Mouse (Mus musculus) limb, embryonic 15.5 days (tissue): Measurements from ENCODE around the gene Zar1. TPM values are rescaled to one million over a fixed set of nuclear protein-coding genes. Genes with fewer than 3 reads are reported as not detected.
"Not testable (repeated sequence)": the region's sequence is repeated elsewhere in the genome, so short reads cannot be mapped to it uniquely, and the experiment has no call there.

Source experiments
- ATAC-seq: fragments of 200-750 bp; cut with Nextera tagmentation; 2 replicates; pipeline ENCODE4 v1.8.0; 2017; ENCODE audit warnings: low read depth, moderate TSS enrichment; ENCODE audit not compliant: insufficient number of reproducible peaks, low FRiP score, low TSS enrichment
- H3K27ac ChIP-seq: fragments of 300-500 bp; sonication (generic); 2 replicates; pipeline ENCODE4 v1.5.1; 2015; ENCODE audit warnings: moderate library complexity, mild to moderate bottlenecking, inconsistent platforms
- H3K27me3 ChIP-seq: fragments of 300-500 bp; sonication (generic); 2 replicates; pipeline ENCODE4 v1.6.1; 2015; ENCODE audit warnings: inconsistent platforms
- H3K36me3 ChIP-seq: fragments of 300-500 bp; sonication (generic); 2 replicates; pipeline ENCODE4 v1.6.1; 2015; ENCODE audit warnings: inconsistent platforms
- H3K4me1 ChIP-seq: fragments of 300-500 bp; sonication (generic); 2 replicates; pipeline ENCODE4 v1.6.1; 2015; ENCODE audit warnings: inconsistent platforms
- H3K4me2 ChIP-seq: fragments of 300-500 bp; sonication (generic); 2 replicates; pipeline ENCODE4 v1.6.1; 2015; ENCODE audit warnings: mild to moderate bottlenecking, inconsistent platforms
- H3K4me3 ChIP-seq: fragments of 300-500 bp; sonication (generic); 2 replicates; pipeline ENCODE4 v1.5.1; 2015; ENCODE audit warnings: mild to moderate bottlenecking, inconsistent platforms
- H3K9ac ChIP-seq: fragments of 300-500 bp; sonication (generic); 2 replicates; pipeline ENCODE4 v1.6.1; 2015; ENCODE audit warnings: inconsistent platforms
- H3K9me3 ChIP-seq: fragments of 300-500 bp; sonication (generic); 2 replicates; pipeline ENCODE4 v1.6.1; 2016; ENCODE audit warnings: inconsistent platforms
- WGBS: fragments of 180-500 bp; shearing (Covaris S2); methylation state at CpG from one replicate; pipeline ENCODE4 v1.1.7; 2015; 5-methylcytosine and 5-hydroxymethylcytosine counted together
- polyA plus RNA-seq: library from polyadenylated mRNA; unstranded; fragments of >200 nt; fragmentation: Nextera tagmentation; extraction: Ambion mirVana; gene quantifications from 2 replicates; pipeline ENCODE4 v1.2.1, GENCODE M21; 2015

Gene Zar1
- polyA plus RNA-seq: 0.40 and 0.61 TPM in 2 replicates

DNA sequence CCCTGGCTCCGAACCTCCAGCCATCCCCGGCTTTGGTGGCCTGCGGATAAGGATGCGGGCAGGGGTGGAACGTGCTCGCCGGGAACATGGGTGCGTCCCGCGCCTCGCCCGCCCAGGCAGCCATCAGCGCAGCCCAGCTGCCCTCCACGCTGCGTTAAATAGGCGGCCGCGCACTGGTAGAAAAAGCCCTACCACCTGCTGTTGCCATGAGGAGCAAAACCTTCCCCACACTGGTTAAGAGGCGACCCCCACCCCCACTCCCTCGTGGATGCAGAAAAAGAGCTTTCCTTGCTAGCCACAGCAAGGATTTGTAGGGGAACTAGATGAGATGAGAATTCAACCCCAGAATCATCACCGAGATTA is at the start of gene Zar1:
Gene Zar1, minus strand, starts transcription at position 285 of the 363 bp plus-strand sequence.
- not testable (repeated sequence) for H3K36me3 ChIP-seq, H3K9ac ChIP-seq, H3K27ac ChIP-seq, H3K9me3 ChIP-seq, H3K4me1 ChIP-seq
- Histone ChIP-seq H3K27me3 (peaks cover 13% of the 10 kb centered on the region), H3K4me2 (peak within 1 kb of the TSS; percentile 70), H3K4me3 (peak within 1 kb of the TSS; percentile 40)
- 7% methylated on average over 17 of the region's 21 CpGs for WGBS
- 0 out of 2 replicates have a peak, but pooled peaks have one; percentile 24 for ATAC-seq

DNA sequence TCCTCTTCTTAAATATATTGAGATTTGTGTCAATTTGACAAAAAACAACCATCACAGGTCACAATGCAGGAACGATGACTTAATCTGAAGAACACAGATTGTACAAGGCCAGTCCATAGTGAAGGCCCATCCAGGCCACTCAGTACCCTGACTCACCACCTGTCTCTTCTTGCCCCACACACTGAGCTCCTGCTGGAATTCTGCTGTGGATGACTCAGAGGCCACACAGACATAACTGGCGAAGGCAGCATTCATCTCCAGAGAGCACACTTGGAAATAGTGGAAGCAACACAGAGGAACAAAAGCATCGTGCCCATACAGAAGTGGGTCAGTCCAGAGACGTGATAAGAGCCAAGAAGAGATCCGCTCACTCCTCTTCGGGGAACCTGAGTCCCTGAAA is 49.0 kb upstream of the Zar1 start:
- Histone ChIP-seq H3K9ac (no peak overlapping the region), H3K36me3 (no peaks in the 10 kb centered on the region), H3K4me3 (no peak overlapping the region), H3K4me1 (no peaks in the 10 kb centered on the region), H3K27me3 (no peaks in the 10 kb centered on the region), H3K4me2 (no peak overlapping the region), H3K9me3 (no peaks in the 10 kb centered on the region), H3K27ac (no peak overlapping the region)
- 84% methylated on average over 6 of the region's 6 CpGs for WGBS
- ATAC-seq: no peak

DNA sequence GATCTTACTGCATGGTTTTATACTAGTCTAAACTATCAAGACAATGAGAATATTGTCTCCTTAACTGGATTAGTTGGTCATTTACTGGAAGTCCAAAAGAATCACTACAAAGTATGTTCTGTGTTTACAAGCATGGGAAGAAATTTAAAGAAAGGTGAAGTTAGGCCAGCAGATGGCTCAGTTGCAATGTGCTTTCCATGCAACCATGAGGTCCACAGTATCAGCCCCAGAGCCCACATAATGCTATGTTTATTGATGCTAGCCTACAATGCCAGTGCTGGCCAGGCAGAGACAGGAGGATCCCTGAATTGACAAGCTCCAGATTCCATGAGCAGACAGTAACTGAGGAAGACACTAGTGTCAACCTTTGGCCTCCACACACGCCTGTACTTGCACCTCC is 40.0 kb upstream of the Zar1 start:
- Histone ChIP-seq H3K9ac (no peak overlapping the region), H3K4me3 (no peak overlapping the region), H3K4me2 (no peak overlapping the region), H3K9me3 (no peaks in the 10 kb centered on the region), H3K27me3 (no peaks in the 10 kb centered on the region), H3K4me1 (no peaks in the 10 kb centered on the region), H3K27ac (no peak overlapping the region), H3K36me3 (no peaks in the 10 kb centered on the region)
- WGBS: 81% methylated on average over 1 of the region's 1 CpGs
- ATAC-seq: no peak

DNA sequence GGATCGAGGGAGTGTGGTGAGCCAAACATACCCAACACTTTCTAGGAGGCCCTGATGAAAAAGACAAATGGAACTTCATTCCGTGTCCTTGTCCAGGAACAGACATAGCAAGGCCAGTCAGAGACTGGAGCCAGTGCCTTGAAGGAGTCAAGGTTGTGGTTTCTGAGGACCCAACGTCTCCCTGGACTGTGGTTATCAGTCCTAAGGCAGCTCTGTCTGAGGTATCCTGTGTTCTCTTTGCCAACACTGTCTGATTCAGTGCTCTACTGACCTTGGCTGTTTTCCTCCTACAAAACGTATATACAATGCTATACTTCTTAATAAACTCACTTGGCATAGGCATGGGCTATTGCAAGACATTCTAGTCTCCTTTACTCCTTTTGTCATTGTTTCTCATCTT is 36.4 kb upstream of the Zar1 start:
- Histone ChIP-seq H3K4me1 (no peaks in the 10 kb centered on the region), H3K9ac (no peak overlapping the region), H3K27ac (no peak overlapping the region), H3K27me3 (no peaks in the 10 kb centered on the region), H3K4me3 (no peak overlapping the region), H3K36me3 (no peaks in the 10 kb centered on the region), H3K9me3 (no peaks in the 10 kb centered on the region), H3K4me2 (no peak overlapping the region)
- no peak for ATAC-seq
- WGBS: 75% methylated on average over 4 of the region's 4 CpGs

DNA sequence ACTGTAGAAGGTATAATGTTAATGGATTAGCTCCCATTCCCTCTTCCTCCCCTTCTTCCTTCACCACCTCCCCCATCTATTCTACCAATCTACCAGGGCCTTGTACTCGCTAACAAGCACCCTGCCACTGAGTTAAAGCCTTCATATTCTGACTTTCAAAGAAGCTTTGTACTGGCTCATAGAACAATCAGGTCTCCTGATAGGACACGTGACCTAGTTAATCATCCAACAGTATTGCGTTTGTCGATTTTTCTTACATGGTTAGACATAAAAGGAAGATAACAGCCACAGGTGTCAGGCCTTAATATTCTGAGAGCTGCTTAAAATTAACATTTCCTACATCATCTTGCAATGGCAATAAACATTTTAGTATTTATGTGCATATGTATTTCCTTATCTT is 22.1 kb upstream of the Zar1 start:
- H3K27ac ChIP-seq: no peak overlapping the region
- no peaks in the 10 kb centered on the region for H3K36me3 ChIP-seq
- no peak overlapping the region for H3K4me2 ChIP-seq

DNA sequence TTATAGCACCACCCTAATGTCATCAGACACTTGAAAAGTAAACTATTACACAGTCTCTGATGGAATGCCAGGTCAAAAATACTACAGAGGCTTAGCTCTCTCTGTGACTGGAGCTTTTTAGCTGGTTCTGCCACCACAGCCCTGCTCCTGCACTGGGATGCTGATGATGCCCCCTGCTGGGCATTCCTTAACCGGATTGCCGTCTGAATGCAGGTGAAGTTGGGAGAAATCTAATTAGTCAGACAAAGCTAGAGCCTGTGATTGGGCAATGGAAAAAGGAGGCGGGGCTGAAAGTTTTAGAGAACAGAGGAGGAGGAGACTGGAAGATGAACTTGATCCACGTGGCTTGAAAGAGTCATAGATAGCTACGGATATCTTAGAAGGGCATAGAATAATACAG is 20.0 kb upstream of the Zar1 start:
- H3K4me3 ChIP-seq: no peak overlapping the region
- WGBS: 14% methylated on average over 5 of the region's 5 CpGs

More for the DNA sequence above, 22.1 kb upstream of the Zar1 start:
- H3K4me1 ChIP-seq: no peaks in the 10 kb centered on the region
- ATAC-seq: no peak
- no peaks in the 10 kb centered on the region for H3K27me3 ChIP-seq
- H3K9ac ChIP-seq: no peak overlapping the region
- no peak overlapping the region for H3K4me3 ChIP-seq
- 88% methylated on average over 4 of the region's 4 CpGs for WGBS
- no peaks in the 10 kb centered on the region for H3K9me3 ChIP-seq

DNA sequence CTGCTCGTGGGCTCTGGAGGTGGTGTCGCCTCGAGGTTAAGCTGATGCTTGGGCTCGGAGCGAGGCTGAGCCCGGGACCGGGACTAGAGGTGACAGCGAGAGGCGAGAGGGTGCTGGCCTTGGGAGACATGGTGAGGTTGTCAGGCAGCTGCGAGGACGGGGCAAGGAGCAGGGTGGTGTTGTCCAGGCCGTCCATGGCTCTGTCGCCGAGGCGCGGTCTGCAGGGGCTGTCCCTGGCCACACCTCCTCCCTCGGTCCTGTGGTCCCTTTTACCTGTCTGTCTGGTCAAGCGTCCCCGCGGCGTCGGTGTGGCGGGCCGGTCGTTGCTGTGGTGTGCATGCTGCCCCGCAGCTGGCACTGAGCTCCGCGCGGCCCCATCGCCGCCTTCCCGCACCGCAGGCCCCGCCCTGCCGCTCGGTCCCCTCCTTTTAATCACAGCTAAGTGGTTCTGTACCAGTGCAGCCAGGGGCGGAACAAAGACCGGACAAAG is 6.2 kb upstream of the Zar1 start, which contains the start of gene Gm5868:
Gene Gm5868, minus strand, starts transcription at position 360 of the 490 bp plus-strand sequence.
- Histone ChIP-seq H3K27me3 (peaks cover 15% of the 10 kb centered on the region), H3K4me3 (peak within 1 kb of the TSS; percentile 38), H3K27ac (no peak within 1 kb of the TSS), H3K9ac (no peak within 1 kb of the TSS), H3K4me1 (peaks cover 8% of the 10 kb centered on the region; the same call in 1 of the 2 replicates), H3K4me2 (peak within 1 kb of the TSS; percentile 59), H3K9me3 (no peaks in the 10 kb centered on the region), H3K36me3 (no peaks in the 10 kb centered on the region)
- no peak for ATAC-seq
- 2% methylated on average over 38 of the region's 38 CpGs for WGBS

More for the DNA sequence above, 20.0 kb upstream of the Zar1 start:
- Histone ChIP-seq H3K27ac (no peak overlapping the region), H3K9me3 (no peaks in the 10 kb centered on the region), H3K4me2 (no peak overlapping the region), H3K27me3 (no peaks in the 10 kb centered on the region), H3K4me1 (no peaks in the 10 kb centered on the region), H3K36me3 (no peaks in the 10 kb centered on the region), H3K9ac (no peak overlapping the region)
- ATAC-seq: no peak

DNA sequence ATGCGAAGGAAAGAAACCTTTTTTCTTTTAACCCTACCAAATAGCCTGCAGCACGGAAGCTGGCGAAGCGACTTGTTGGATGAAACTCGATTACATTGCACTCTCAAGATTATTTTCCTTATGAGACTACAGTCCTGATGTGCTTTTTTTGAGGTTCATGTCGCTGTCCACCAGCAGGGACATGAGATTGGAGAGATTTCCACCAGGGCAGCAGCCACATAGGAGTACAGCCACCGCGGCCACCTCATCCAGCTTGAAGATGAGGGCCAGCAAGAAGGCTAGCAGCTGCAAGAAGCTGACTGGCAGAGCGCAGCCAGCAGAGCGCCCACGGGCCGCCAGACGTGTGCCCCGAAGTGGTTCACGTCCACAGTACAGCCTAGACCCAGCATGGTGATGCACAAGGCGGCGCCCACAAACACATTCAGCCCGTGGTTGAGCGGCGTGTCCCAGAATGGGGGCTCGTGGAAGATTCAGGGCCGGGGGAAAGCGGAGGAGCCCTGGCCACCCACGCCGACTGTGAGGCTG is 5.7 kb upstream of the Zar1 start:
- not testable (repeated sequence) for H3K4me1 ChIP-seq, ATAC-seq, H3K9me3 ChIP-seq, H3K27ac ChIP-seq, H3K9ac ChIP-seq, H3K36me3 ChIP-seq
- peaks cover 15% of the 10 kb centered on the region for H3K27me3 ChIP-seq
- 42% methylated on average over 25 of the region's 25 CpGs for WGBS
- H3K4me3 ChIP-seq: peak overlapping the region; percentile 38
- peak overlapping the region; percentile 59 for H3K4me2 ChIP-seq

DNA sequence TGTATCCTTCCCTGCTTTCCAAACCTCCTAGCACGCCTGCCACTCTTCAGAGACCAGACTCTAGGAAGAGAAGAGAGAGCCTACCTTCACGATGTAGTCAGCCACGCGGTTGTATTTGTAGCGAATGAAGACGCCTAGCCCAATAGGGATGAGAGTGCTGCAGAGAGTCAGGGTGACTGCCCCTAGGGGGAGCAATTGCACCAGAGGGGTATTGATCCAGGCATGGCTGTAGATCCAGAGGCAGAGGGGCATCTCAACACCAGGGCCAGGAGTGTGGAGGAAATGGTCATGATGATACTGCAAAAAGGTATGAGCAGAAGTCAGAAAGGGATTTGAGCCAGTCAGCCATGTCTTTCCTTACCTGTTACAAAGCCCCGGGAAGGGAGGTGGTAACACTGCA is 5.1 kb upstream of the Zar1 start:
- H3K27ac ChIP-seq, H3K9me3 ChIP-seq, H3K9ac ChIP-seq, H3K4me1 ChIP-seq, H3K4me2 ChIP-seq, H3K36me3 ChIP-seq, ATAC-seq, H3K4me3 ChIP-seq: not testable (repeated sequence)
- H3K27me3 ChIP-seq: peaks cover 18% of the 10 kb centered on the region
- WGBS: 50% methylated on average over 7 of the region's 7 CpGs

DNA sequence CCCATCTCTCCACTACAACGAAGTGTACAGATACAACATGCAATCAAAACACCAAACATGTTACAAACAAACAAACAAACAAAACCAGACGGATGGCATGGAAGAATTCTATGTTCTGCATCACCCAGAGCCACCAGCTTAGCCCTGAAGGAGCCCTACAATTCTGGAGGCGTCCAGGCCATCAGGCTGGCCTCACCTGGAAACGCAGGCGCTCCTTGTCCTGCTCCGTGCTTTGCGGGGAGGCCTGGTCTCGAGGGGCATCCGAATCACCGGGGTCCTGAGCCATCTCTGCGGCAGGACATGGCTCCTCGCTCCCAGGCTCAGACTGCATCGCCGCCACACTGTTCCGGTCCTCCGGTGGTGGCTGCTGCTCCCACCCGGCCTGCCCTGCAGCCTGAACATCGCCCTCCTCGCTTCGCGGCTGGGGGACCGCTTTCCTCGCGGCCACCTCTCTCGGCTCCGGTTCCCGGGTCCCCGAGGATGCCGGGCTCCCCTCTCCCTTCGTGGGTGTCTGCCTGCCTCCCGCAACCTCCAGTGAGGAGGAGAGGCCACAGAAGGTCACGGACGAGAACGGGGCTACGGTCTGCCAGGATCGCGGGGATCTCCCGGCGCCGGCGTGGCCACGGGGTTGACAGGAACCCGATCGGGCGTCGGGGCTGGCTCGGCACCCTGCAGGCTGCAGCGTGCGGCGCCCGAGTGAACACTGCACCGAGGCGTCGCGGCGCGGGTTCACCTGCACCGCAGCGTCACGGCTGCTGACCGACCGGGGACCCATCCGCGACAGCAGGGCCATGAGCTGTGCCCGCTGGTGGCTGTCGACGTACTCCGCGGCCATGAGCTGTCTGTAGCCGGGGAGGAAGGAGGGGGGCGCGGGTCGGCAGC is 725 bp downstream of the Zar1 start:
- Histone ChIP-seq H3K4me2 (peak overlapping the region; percentile 70), H3K27me3 (peaks cover 13% of the 10 kb centered on the region), H3K4me3 (peak overlapping the region; percentile 40)
- H3K9ac ChIP-seq, H3K9me3 ChIP-seq, H3K36me3 ChIP-seq, H3K27ac ChIP-seq, H3K4me1 ChIP-seq: not testable (repeated sequence)
- ATAC-seq: 0 out of 2 replicates have a peak, but pooled peaks have one; percentile 52
- 3% methylated on average over 55 of the region's 73 CpGs for WGBS

DNA sequence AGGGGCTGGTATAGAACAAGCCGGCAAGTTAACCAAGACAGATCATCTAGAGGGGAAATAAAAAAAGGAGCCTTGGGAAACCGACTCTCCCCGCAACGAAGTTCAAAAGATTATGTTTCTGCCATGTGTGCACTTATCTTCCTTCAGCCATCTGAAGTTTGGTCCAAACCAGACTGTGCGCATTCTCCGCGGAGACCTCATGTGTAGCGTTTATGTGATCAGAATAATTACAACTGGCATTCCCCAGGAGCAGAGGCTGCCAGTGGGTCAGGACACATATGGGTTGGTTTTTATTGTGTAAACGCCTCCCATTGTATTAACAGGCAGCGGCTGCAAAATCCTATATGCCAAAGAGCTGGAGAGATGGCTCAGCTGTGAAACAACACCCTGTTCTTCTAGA is 1.5 kb downstream of the Zar1 start:
- not testable (repeated sequence) for H3K4me1 ChIP-seq, ATAC-seq

DNA sequence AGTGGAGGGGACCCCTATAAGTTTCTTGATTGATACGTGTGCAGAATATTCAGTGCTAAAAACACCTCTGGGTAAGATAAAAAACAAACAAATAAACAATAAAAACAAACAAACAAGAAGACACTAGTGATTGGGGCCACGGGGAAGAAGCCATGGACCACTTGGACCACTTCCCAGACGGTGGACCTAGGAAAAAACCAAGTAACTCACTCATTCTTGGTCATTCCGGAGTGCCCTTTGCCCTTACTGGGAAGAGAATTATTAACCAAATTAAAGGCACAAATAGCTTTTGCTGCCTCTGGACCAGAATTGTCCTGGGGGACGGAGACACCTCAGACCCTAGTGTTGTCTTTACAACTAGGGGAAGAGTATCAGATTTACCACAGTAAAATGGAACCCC is 15.4 kb downstream of the Zar1 start:
- Histone ChIP-seq H3K9me3 (0 out of 2 replicates have a peak, but pooled peaks cover 4% of the 10 kb centered on the region), H3K4me2 (no peak overlapping the region), H3K9ac (no peak overlapping the region), H3K27me3 (no peaks in the 10 kb centered on the region), H3K4me3 (no peak overlapping the region), H3K4me1 (peaks cover 5% of the 10 kb centered on the region), H3K36me3 (no peaks in the 10 kb centered on the region), H3K27ac (no peak overlapping the region)
- no peak for ATAC-seq
- 87% methylated on average over 5 of the region's 5 CpGs for WGBS

More for the DNA sequence above, 1.5 kb downstream of the Zar1 start:
- not testable (repeated sequence) for H3K4me3 ChIP-seq, H3K36me3 ChIP-seq, H3K9ac ChIP-seq, H3K9me3 ChIP-seq, H3K27ac ChIP-seq
- Histone ChIP-seq H3K4me2 (0 out of 2 replicates have a peak overlapping the region, but pooled peaks have one; percentile 70), H3K27me3 (peaks cover 13% of the 10 kb centered on the region)
- WGBS: 34% methylated on average over 10 of the region's 10 CpGs
